17 mouse cellular contexts compared by ENCODE assay signal in genomic region chr12:118739103-118739502, GRCm38 (mm10).
"Had no signal": no experiment of that assay in that cellular context is flagged by ENCODE, and none has a peak within 500 bp of the region (broad histone marks: within the 10 kb centered on the region; RNA-seq: fewer than 3 reads in every experiment).

No protein-coding gene starts in this region.

- DNase-seq: left cerebral cortex, postnatal 4 days; liver; liver, embryonic 13.5 days; liver, postnatal 0 days; lung, adult 18-20 months; lung, adult 2 months; lung, embryonic 14.5 days; lung, postnatal 10 days; lung, postnatal 14 days; lung, postnatal 36 days; lung, postnatal 4 days; midbrain, embryonic 14.5 days had no signal

- ATAC-seq: liver, embryonic 12.5 days; liver, postnatal 0 days; lung, postnatal 0 days; midbrain, embryonic 13.5 days; midbrain, embryonic 15.5 days; midbrain, embryonic 16.5 days had no signal
